Mouse (Mus musculus) liver, embryonic 15.5 days (tissue): ENCODE measurements around the gene Mtfr1l. TPM values are rescaled to one million over a fixed set of nuclear protein-coding genes. Genes with fewer than 3 reads are reported as not detected.
A peak's percentile ranks its signal among the peaks of the same experiment; 100 is the strongest.

Experiments used
- ATAC-seq: fragments of 200-750 bp; cut with Nextera tagmentation; 2 replicates; pipeline ENCODE4 v1.8.0; 2017; ENCODE audit warnings: moderate number of reproducible peaks, mild to moderate bottlenecking, moderate library complexity; ENCODE audit not compliant: insufficient read depth
- H3K27ac ChIP-seq: fragments of 300-500 bp; sonication (generic); replicated peaks from 2 replicates; pipeline ENCODE4 v1.5.1; 2015; ENCODE audit warnings: mild to moderate bottlenecking, inconsistent platforms
- H3K27me3 ChIP-seq: fragments of 300-500 bp; sonication (generic); 2 replicates; pipeline ENCODE4 v1.6.1; 2015; ENCODE audit warnings: mild to moderate bottlenecking, inconsistent platforms
- H3K36me3 ChIP-seq: fragments of 300-500 bp; sonication (generic); replicated peaks from 2 replicates; pipeline ENCODE4 v1.6.1; 2015; ENCODE audit warnings: moderate library complexity, mild to moderate bottlenecking, inconsistent platforms
- H3K4me1 ChIP-seq: fragments of 300-500 bp; sonication (generic); replicated peaks from 2 replicates; pipeline ENCODE4 v1.6.1; 2015; ENCODE audit warnings: inconsistent platforms
- H3K4me2 ChIP-seq: fragments of 300-500 bp; sonication (generic); 2 replicates; pipeline ENCODE4 v1.6.1; 2015; ENCODE audit warnings: moderate library complexity, mild to moderate bottlenecking, inconsistent platforms
- H3K4me3 ChIP-seq: fragments of 300-500 bp; sonication (generic); replicated peaks from 2 replicates; pipeline ENCODE4 v1.5.1; 2015; ENCODE audit warnings: mild to moderate bottlenecking, inconsistent platforms
- H3K9ac ChIP-seq: fragments of 300-500 bp; sonication (generic); 2 replicates; pipeline ENCODE4 v1.6.1; 2015; ENCODE audit warnings: moderate library complexity, mild to moderate bottlenecking, inconsistent platforms
- H3K9me3 ChIP-seq: fragments of 300-500 bp; sonication (generic); replicated peaks from 2 replicates; pipeline ENCODE4 v1.6.1; 2016; ENCODE audit warnings: inconsistent platforms
- WGBS: fragments of 180-500 bp; shearing (Covaris S2); methylation state at CpG from one replicate; pipeline ENCODE4 v1.1.7; 2015; ENCODE audit warnings: mixed read lengths; ENCODE audit not compliant: insufficient replicate concordance; 5-methylcytosine and 5-hydroxymethylcytosine counted together
- polyA plus RNA-seq: library from polyadenylated mRNA; unstranded; fragments of >200 nt; fragmentation: Nextera tagmentation; extraction: Ambion mirVana; gene quantifications from 2 replicates; pipeline ENCODE4 v1.2.1, GENCODE M21; 2015

The Mtfr1l gene
- polyA plus RNA-seq, 1 experiment from 2014 or later, result 40.3 TPM

GRCm38 (mm10) chr4:134514309-134514930 is 20.8 kb downstream of the Mtfr1l start:
- Histone ChIP-seq H3K27me3 (no peaks in the 10 kb centered on the region), H3K36me3 (peaks cover 30% of the 10 kb centered on the region), H3K9me3 (no peaks in the 10 kb centered on the region), H3K4me2 (peak overlapping the region; percentile 92), H3K4me3 (peak overlapping the region; percentile 71), H3K4me1 (peaks cover 76% of the 10 kb centered on the region), H3K27ac (peak overlapping the region; percentile 71), H3K9ac (peak overlapping the region; percentile 42)
- ATAC-seq, result no peak
- 68% methylated on average over 11 of the region's 11 CpGs for WGBS

- H3K4me3 ChIP-seq, result peak overlapping the region; percentile 71
- H3K4me2 ChIP-seq, result peak overlapping the region; percentile 92
- no peaks in the 10 kb centered on the region for H3K9me3 ChIP-seq
- H3K9ac ChIP-seq, result 0 out of 2 replicates have a peak overlapping the region, but pooled peaks have one; percentile 2
- ATAC-seq, result peak; percentile 45
- no peaks in the 10 kb centered on the region for H3K27me3 ChIP-seq
- peak overlapping the region; percentile 79 for H3K27ac ChIP-seq
- H3K4me1 ChIP-seq, result peaks cover 84% of the 10 kb centered on the region
- WGBS, result 2% methylated on average over 15 of the region's 15 CpGs
- peaks cover 21% of the 10 kb centered on the region for H3K36me3 ChIP-seq
Measured at GRCm38 (mm10) chr4:134512798-134513197, 22.4 kb downstream of the Mtfr1l start.

- peak overlapping the region; percentile 79 for H3K9ac ChIP-seq
- no peaks in the 10 kb centered on the region for H3K27me3 ChIP-seq
- H3K4me2 ChIP-seq, result peak overlapping the region; percentile 92
- no peaks in the 10 kb centered on the region for H3K9me3 ChIP-seq
- peak overlapping the region; percentile 71 for H3K4me3 ChIP-seq
- ATAC-seq, result no peak
- H3K27ac ChIP-seq, result peak overlapping the region; percentile 91
- peaks cover 15% of the 10 kb centered on the region for H3K36me3 ChIP-seq
- 18% methylated on average over 6 of the region's 6 CpGs for WGBS
- H3K4me1 ChIP-seq, result peaks cover 84% of the 10 kb centered on the region
Measured at GRCm38 (mm10) chr4:134511730-134512129, 23.5 kb downstream of the Mtfr1l start.

GRCm38 (mm10) chr4:134510845-134511411 is 24.3 kb downstream of the Mtfr1l start, which contains the start of gene Aunip:
Gene Aunip, plus strand, starts transcription at chr4:134510999.
- Histone ChIP-seq H3K4me2 (peak within 1 kb of the TSS; percentile 92), H3K9ac (peak within 1 kb of the TSS; percentile 79), H3K4me3 (peak within 1 kb of the TSS; percentile 71), H3K27me3 (no peaks in the 10 kb centered on the region), H3K9me3 (no peaks in the 10 kb centered on the region), H3K36me3 (peaks cover 11% of the 10 kb centered on the region), H3K27ac (peak within 1 kb of the TSS; percentile 91), H3K4me1 (peaks cover 84% of the 10 kb centered on the region)
- ATAC-seq, result peak; percentile 83
- WGBS, result under 1% methylated on average over 42 of the region's 42 CpGs

GRCm38 (mm10) chr4:134510396-134510795 is 24.8 kb downstream of the Mtfr1l start:
- Histone ChIP-seq H3K27ac (peak overlapping the region; percentile 91), H3K4me2 (peak overlapping the region; percentile 92), H3K4me1 (peaks cover 84% of the 10 kb centered on the region), H3K9me3 (no peaks in the 10 kb centered on the region), H3K36me3 (peaks cover 10% of the 10 kb centered on the region), H3K4me3 (peak overlapping the region; percentile 71; the same call in 1 of the 2 replicates), H3K27me3 (no peaks in the 10 kb centered on the region), H3K9ac (no peak overlapping the region)
- ATAC-seq, result no peak
- 79% methylated on average over 4 of the region's 4 CpGs for WGBS

GRCm38 (mm10) chr4:134506713-134507112 is 28.5 kb downstream of the Mtfr1l start:
- no peak overlapping the region for H3K4me3 ChIP-seq
- peaks cover 3% of the 10 kb centered on the region; the same call in 1 of the 2 replicates for H3K36me3 ChIP-seq
- no peak for ATAC-seq
- H3K27ac ChIP-seq, result peak overlapping the region; percentile 84
- no peak overlapping the region for H3K9ac ChIP-seq
- peaks cover 81% of the 10 kb centered on the region for H3K4me1 ChIP-seq
- no peaks in the 10 kb centered on the region for H3K9me3 ChIP-seq
- no peak overlapping the region for H3K4me2 ChIP-seq
- WGBS, result 89% methylated on average over 19 of the region's 19 CpGs
- no peaks in the 10 kb centered on the region for H3K27me3 ChIP-seq

GRCm38 (mm10) chr4:134505966-134506594 is 29.1 kb downstream of the Mtfr1l start:
- Histone ChIP-seq H3K9me3 (no peaks in the 10 kb centered on the region), H3K36me3 (peaks cover 3% of the 10 kb centered on the region; the same call in 1 of the 2 replicates), H3K27ac (peak overlapping the region; percentile 84), H3K4me1 (peaks cover 82% of the 10 kb centered on the region), H3K4me2 (peak overlapping the region; percentile 43), H3K9ac (no peak overlapping the region), H3K27me3 (no peaks in the 10 kb centered on the region), H3K4me3 (no peak overlapping the region)
- WGBS, result 16% methylated on average over 4 of the region's 4 CpGs
- peak; percentile 79 for ATAC-seq

GRCm38 (mm10) chr4:134505303-134505789 is 29.8 kb downstream of the Mtfr1l start:
- Histone ChIP-seq H3K36me3 (peaks cover 3% of the 10 kb centered on the region; the same call in 1 of the 2 replicates), H3K27ac (peak overlapping the region; percentile 84), H3K27me3 (no peaks in the 10 kb centered on the region), H3K9ac (peak overlapping the region; percentile 20; the same call in 1 of the 2 replicates), H3K4me2 (peak overlapping the region; percentile 23; the same call in 1 of the 2 replicates), H3K4me1 (peaks cover 75% of the 10 kb centered on the region), H3K9me3 (no peaks in the 10 kb centered on the region), H3K4me3 (no peak overlapping the region)
- ATAC-seq, result no peak
- WGBS, result 58% methylated on average over 4 of the region's 4 CpGs

GRCm38 (mm10) chr4:134503686-134504357 is 31.4 kb downstream of the Mtfr1l start:
- peaks cover 68% of the 10 kb centered on the region for H3K4me1 ChIP-seq
- H3K9me3 ChIP-seq, result no peaks in the 10 kb centered on the region
- no peaks in the 10 kb centered on the region for H3K27me3 ChIP-seq
- H3K4me3 ChIP-seq, result peak overlapping the region; percentile 30
- ATAC-seq, result peak; percentile 60
- WGBS, result 29% methylated on average over 4 of the region's 4 CpGs
- peaks cover 3% of the 10 kb centered on the region; the same call in 1 of the 2 replicates for H3K36me3 ChIP-seq
- peak overlapping the region; percentile 59 for H3K4me2 ChIP-seq
- H3K9ac ChIP-seq, result peak overlapping the region; percentile 31; the same call in 1 of the 2 replicates
- H3K27ac ChIP-seq, result peak overlapping the region; percentile 67

GRCm38 (mm10) chr4:134501095-134501494 is 34.1 kb downstream of the Mtfr1l start:
- H3K4me3 ChIP-seq, result no peak overlapping the region
- no peak overlapping the region for H3K9ac ChIP-seq
- no peak overlapping the region for H3K27ac ChIP-seq
- H3K27me3 ChIP-seq, result no peaks in the 10 kb centered on the region; the same call in 1 of the 2 replicates
- H3K4me2 ChIP-seq, result no peak overlapping the region
- H3K36me3 ChIP-seq, result no peaks in the 10 kb centered on the region
- peaks cover 67% of the 10 kb centered on the region for H3K4me1 ChIP-seq
- 77% methylated on average over 6 of the region's 6 CpGs for WGBS
- no peaks in the 10 kb centered on the region for H3K9me3 ChIP-seq
- no peak for ATAC-seq
